Mouse (Mus musculus) embryonic facial prominence, embryonic 11.5 days (tissue): ENCODE results near the gene Coq9. TPM values are rescaled to one million over a fixed set of nuclear protein-coding genes. Genes with fewer than 3 reads are reported as not detected.

Experiments
- ATAC-seq: fragments of 200-750 bp; cut with Nextera tagmentation; replicated peaks from 2 replicates; pipeline ENCODE4 v1.8.0; 2017; ENCODE audit warnings: low read depth; ENCODE audit not compliant: insufficient number of reproducible peaks, low FRiP score, low TSS enrichment
- DNase-seq: peaks from one replicate; pipeline ENCODE4 v3.0.0-alpha.2; 2015; ENCODE audit warnings: low spot score
- H3K27ac ChIP-seq: fragments of 300-500 bp; sonication (generic); replicated peaks from 2 replicates; pipeline ENCODE4 v1.5.1; 2014; ENCODE audit warnings: mild to moderate bottlenecking, low read depth, low read length, control low read depth
- H3K27me3 ChIP-seq: fragments of 300-500 bp; sonication (generic); 2 replicates; pipeline ENCODE4 v1.6.1; 2014; ENCODE audit warnings: mild to moderate bottlenecking, low read length, moderate library complexity, mixed read lengths; ENCODE audit not compliant: control insufficient read depth, insufficient read depth
- H3K36me3 ChIP-seq: fragments of 300-500 bp; sonication (generic); replicated peaks from 2 replicates; pipeline ENCODE4 v1.6.1; 2014; ENCODE audit warnings: low read depth, mild to moderate bottlenecking, low read length, moderate library complexity, mixed read lengths; ENCODE audit not compliant: control insufficient read depth, insufficient read depth
- H3K4me1 ChIP-seq: fragments of 300-500 bp; sonication (generic); 2 replicates; pipeline ENCODE4 v1.6.1; 2014; ENCODE audit warnings: low read length, mixed read lengths; ENCODE audit not compliant: control insufficient read depth, insufficient read depth
- H3K4me2 ChIP-seq: fragments of 300-500 bp; sonication (generic); 2 replicates; pipeline ENCODE4 v1.6.1; 2014; ENCODE audit warnings: low read depth, mild to moderate bottlenecking, control low read depth, low read length, moderate library complexity
- H3K4me3 ChIP-seq: fragments of 300-500 bp; sonication (generic); 2 replicates; pipeline ENCODE4 v1.5.1; 2014; ENCODE audit warnings: low read depth, low read length, control low read depth
- H3K9ac ChIP-seq: fragments of 300-500 bp; sonication (generic); replicated peaks from 2 replicates; pipeline ENCODE4 v1.6.1; 2014; ENCODE audit warnings: mild to moderate bottlenecking, control low read depth, low read length
- H3K9me3 ChIP-seq: fragments of 300-500 bp; sonication (generic); replicated peaks from 2 replicates; pipeline ENCODE4 v1.6.1; 2016; ENCODE audit warnings: mild to moderate bottlenecking, low read length, inconsistent platforms, mixed read lengths; ENCODE audit not compliant: control insufficient read depth
- WGBS: fragments of 180-500 bp; shearing (Covaris S2); extraction: QIAGEN DNeasy Blood & Tissue Kit; methylation state at CpG from one replicate; pipeline ENCODE4 v1.1.7; 2014; 5-methylcytosine and 5-hydroxymethylcytosine counted together
- polyA plus RNA-seq: library from polyadenylated mRNA; unstranded; fragments of >200 nt; fragmentation: Nextera tagmentation; extraction: Ambion mirVana; gene quantifications from 2 replicates; pipeline ENCODE4 v1.2.1, GENCODE M21; 2014

The Coq9 gene
- 51.9 and 52.8 TPM in 2 replicates for polyA plus RNA-seq

DNA sequence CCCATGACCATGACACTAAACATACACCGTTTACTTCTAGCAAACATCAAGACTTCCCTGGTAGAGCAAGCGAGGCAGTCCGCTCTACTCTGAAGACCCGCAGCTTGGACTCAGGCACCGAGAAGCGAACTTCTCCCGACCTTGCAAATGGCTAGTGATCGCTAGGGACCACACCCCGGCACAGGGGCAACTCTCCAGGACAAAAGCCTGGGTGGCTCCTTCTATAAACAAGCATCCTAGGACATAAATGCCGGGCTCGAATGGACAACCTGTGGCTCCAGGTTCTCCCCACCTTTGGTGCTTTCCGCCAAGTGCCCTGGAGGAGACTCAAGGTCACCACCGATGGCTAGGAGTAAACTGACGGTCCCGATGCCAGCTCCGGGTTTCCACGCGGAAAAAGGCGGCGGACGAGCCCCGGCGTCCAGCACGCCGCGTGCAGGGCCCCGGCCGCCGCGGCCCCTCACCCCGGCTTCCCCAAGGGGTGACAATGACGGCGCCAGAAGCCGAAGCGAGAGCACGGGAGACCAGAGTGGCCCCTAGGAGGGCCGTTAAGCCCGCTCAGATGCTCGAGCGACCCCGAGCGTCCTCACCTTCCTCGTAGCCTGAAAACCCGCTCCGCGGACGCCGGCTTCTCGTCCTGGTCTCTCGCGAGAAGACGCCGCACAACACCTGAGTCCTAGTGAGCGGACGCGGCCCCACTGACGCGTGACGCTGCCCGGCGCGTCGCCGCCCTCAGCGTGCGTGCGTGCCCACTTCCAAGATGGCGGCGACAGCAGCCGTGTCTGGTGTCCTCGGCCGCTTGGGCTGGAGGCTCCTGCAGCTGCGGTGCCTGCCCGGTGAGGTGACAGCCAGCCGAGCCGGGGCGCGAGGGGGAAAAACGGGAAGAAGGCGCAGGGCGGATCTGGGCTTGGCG is at the start of gene Coq9, which contains the start of gene Ciapin1:
Coq9 (plus strand) TSS at position 660 of the 913 bp plus-strand sequence.
Ciapin1 (minus strand) TSS at position 697 of the 913 bp plus-strand sequence.
- ATAC-seq (peak; percentile 96), DNase-seq (peak; percentile 97)
- no peaks in the 10 kb centered on the region for H3K27me3 ChIP-seq
- H3K9me3 ChIP-seq = no peaks in the 10 kb centered on the region
- peak within 1 kb of the TSS; percentile 92 for H3K9ac ChIP-seq
- H3K4me1 ChIP-seq = no peaks in the 10 kb centered on the region
- peak within 1 kb of the TSS; percentile 89 for H3K4me2 ChIP-seq
- peak within 1 kb of the TSS; percentile 65 for H3K27ac ChIP-seq
- under 1% methylated on average over 82 of the region's 82 CpGs for WGBS
- H3K4me3 ChIP-seq = peak within 1 kb of the TSS; percentile 91
- no peaks in the 10 kb centered on the region for H3K36me3 ChIP-seq

DNA sequence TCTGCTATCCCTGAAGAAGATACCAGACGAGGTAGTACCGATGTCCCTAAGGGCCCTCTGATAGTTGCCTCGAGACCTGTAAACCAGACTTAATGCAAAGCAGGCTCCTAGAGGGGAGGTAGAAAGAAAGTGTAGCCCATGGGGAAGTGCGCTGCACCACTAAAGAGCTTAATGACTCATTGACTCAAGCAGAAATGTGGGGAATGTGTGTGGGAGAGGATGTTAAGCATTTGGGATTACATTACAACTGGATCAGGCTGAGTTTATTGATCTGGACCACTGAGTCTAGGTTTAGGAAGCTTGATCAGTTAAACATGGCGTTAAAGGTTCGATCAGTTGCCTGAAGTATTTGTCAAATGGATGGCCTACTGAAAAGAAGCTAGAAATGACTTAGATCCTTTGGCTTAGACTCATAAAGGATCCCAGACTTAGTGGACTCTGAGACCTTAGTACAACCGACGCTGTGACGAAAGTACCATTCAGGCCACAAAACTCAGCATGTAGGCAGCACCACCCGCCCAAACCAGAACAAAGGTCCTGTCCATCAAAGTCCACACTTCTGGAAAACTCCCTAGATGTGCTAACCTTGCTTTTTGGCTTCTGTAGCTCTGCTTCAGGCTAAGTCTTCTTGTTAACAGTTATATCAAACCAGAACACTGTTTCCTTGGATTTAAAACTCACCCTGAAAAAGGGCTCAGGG is 48.7 kb upstream of the Coq9 start:
- 65% methylated on average over 10 of the region's 10 CpGs for WGBS
- no peak overlapping the region for H3K27ac ChIP-seq

DNA sequence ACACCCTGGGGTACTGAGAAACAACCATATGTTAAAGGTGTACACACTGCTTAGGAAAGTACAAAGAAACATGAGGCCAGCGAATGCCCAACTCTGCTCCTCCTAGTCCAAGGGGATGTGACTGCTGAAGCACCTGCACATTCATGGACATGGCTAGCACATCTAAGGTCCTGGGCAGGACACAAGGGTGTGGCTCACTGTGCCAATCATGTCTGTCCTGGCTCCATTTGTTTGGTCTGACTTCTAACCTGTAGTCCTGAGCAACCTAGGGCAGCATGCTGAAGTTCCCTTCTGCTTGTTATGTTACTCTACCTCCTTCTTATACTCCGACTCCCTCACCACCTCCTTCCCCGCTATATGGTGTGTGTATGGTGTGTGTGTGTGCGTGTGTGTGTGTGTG is 43.8 kb upstream of the Coq9 start:
- Histone ChIP-seq H3K4me2 (no peak overlapping the region), H3K27me3 (no peaks in the 10 kb centered on the region), H3K4me1 (no peaks in the 10 kb centered on the region), H3K9me3 (no peaks in the 10 kb centered on the region), H3K27ac (no peak overlapping the region), H3K4me3 (no peak overlapping the region), H3K9ac (no peak overlapping the region), H3K36me3 (no peaks in the 10 kb centered on the region)
- ATAC-seq (no peak), DNase-seq (no peak)
- WGBS = 93% methylated on average over 4 of the region's 4 CpGs

More for the DNA sequence above, 48.7 kb upstream of the Coq9 start:
- Histone ChIP-seq H3K9ac (no peak overlapping the region), H3K36me3 (no peaks in the 10 kb centered on the region), H3K27me3 (no peaks in the 10 kb centered on the region), H3K4me3 (no peak overlapping the region), H3K4me2 (no peak overlapping the region), H3K4me1 (no peaks in the 10 kb centered on the region), H3K9me3 (no peaks in the 10 kb centered on the region)
- no peak for DNase-seq
- ATAC-seq = no peak

DNA sequence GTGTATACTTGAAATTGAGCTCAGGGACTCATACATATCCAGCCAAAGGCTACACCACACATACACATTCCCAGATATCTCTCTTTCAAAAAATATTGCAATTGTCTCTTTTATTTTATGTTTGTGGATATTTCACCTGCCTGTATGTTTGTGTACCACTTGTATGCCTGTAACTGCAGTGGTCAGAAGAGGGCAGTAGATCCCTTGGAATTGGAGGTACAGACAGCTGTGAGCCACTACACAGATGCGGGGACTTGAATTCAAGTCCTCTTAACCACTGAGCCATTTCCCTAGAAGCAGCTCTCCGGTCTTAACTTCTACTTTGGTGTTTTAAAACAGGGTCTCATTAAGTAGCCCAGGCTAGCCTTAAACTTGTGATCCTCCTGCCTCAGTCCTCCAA is 43.3 kb upstream of the Coq9 start:
- Histone ChIP-seq H3K4me1 (no peaks in the 10 kb centered on the region), H3K36me3 (no peaks in the 10 kb centered on the region), H3K9me3 (no peaks in the 10 kb centered on the region), H3K4me2 (no peak overlapping the region), H3K4me3 (no peak overlapping the region), H3K27ac (no peak overlapping the region), H3K9ac (no peak overlapping the region), H3K27me3 (no peaks in the 10 kb centered on the region)
- DNase-seq (no peak), ATAC-seq (no peak)
- 100% methylated on average over 2 of the region's 2 CpGs for WGBS

DNA sequence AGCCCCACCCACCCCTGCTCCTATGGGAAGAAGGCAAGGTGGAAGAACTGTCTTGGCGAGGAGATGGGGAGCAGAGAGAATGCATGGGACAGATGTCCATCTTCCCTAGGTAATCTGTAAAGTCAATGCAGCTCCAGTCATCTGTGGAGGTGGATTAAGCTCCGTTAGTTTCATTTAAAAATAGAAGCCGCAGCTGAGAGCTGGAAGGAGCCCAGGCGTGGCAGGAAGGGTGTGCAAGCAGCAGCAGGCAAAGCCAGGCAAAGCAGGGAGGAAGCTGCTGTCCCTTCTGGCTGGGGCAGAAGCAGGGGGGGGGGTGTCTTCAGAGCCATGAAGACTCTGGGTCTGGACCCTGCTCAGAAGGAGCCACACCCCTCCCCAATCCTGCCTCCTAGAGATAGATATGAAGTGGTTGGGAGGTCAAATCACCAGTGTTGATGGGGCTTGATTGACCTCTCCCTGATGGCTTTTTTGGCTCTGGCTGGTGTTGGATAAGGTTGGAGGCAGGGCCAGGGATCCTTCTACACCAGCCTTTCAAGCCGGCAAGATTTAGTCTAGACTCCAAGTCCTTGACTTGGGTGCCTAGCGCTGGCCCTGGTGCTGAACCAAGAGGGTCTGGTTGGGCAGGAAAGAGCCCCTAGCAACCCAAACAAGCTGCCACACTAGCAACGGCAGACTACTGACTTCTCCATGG is 37.7 kb upstream of the Coq9 start:
- ATAC-seq = no peak
- Histone ChIP-seq H3K36me3 (no peaks in the 10 kb centered on the region), H3K27ac (no peak overlapping the region), H3K9me3 (no peaks in the 10 kb centered on the region), H3K4me2 (no peak overlapping the region), H3K9ac (no peak overlapping the region), H3K4me3 (no peak overlapping the region), H3K27me3 (no peaks in the 10 kb centered on the region), H3K4me1 (no peaks in the 10 kb centered on the region)
- 57% methylated on average over 7 of the region's 7 CpGs for WGBS
- peak; percentile 72 for DNase-seq

DNA sequence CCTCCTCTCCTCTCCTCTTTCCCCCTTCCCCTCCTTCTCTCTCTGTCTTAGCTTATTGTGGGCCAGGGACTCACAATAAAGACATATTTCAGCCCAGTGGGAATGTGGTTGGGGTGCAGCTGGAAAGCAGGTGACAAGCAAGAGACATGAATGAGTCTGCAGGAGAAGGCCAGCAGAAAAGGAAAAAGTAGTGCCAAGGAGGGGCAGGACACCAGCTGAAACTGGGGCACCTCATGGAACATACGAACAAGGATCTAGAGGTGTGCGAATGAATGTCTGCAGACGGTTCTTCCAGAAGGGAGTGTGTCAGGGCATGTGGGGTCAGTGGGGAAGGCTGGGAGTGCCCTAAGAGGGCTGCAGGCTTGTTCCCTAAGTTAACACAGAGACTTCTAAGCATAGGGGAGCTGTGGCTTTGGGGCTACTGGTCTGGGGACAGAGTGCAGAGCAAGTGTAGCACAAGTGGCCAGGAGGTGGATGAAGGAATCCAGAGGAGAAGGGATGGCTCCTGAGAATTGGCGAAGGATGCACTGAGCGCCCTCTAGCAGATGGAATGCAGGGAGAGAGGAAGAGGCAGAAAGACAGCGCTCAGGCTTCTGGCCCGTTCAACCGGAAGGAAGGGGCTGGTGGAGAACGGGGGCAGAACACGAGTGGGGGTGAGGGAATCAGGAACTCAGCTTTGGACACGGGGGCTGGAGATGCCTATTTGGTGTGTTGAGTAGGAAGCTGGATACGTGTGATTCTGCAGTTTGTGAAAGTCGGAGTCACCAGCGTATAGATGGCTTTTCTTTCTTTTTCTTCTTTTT is 36.6 kb upstream of the Coq9 start:
- DNase-seq = peak; percentile 19
- 42% methylated on average over 14 of the region's 14 CpGs for WGBS

DNA sequence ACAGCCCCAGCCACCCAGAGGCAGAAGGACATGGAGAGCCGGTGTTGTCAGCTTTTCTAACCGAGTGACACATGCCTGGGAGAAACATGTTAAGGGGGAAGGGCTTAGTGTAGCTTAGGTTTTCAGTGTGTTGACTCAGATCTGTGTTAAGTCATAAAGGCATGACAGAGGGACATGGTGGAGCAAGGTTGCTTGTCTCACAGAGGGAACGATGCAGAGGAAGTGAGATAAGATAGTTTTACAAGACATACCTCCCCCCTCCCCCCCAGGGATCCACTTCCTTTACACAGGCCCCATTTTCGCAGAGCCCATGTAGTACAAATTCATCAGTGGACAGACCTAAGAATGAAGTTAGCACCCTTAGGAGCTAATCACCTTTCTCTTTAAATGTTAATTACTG is 35.7 kb upstream of the Coq9 start:
- WGBS = 79% methylated on average over 4 of the region's 4 CpGs
- H3K27me3 ChIP-seq = no peaks in the 10 kb centered on the region
- H3K4me2 ChIP-seq = no peak overlapping the region
- H3K9me3 ChIP-seq = no peaks in the 10 kb centered on the region
- ATAC-seq (no peak), DNase-seq (no peak)
- H3K4me3 ChIP-seq = no peak overlapping the region
- H3K9ac ChIP-seq = no peak overlapping the region
- H3K27ac ChIP-seq = no peak overlapping the region
- no peaks in the 10 kb centered on the region for H3K4me1 ChIP-seq
- no peaks in the 10 kb centered on the region for H3K36me3 ChIP-seq

More for the DNA sequence above, 36.6 kb upstream of the Coq9 start:
- Histone ChIP-seq H3K36me3 (no peaks in the 10 kb centered on the region), H3K4me1 (no peaks in the 10 kb centered on the region), H3K9me3 (no peaks in the 10 kb centered on the region), H3K27me3 (no peaks in the 10 kb centered on the region), H3K4me3 (no peak overlapping the region), H3K27ac (no peak overlapping the region), H3K9ac (no peak overlapping the region), H3K4me2 (no peak overlapping the region)
- ATAC-seq = no peak
